Mouse (Mus musculus): Measurements from ENCODE around the gene Ccdc141.

Ccdc141 gene

DNA sequence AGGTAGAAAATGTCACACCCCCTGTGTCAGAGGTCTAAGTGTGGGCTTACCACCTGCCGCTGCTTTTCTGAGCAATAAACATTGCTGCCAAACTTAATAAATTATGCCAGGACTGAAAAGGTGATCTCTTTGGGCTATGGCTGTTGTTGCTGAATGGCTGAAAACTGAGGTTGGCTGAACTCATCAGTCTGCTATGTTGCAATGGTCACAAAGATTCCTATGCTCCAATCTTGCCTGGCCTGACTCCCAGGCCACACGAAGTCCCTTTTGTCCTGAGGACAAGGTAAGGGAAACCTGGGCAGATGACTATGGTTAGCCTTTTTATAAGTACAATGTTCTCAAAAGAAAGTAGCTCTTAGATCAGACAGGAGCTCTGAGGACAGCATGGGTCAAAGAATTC lies 204.4 kb downstream of the Ccdc141 start:
- TF ChIP-seq GATA4 (IDR thresholded peaks at IDR 0.05; ENCODE audit: insufficient replicate concordance, low read length): no peak

DNA sequence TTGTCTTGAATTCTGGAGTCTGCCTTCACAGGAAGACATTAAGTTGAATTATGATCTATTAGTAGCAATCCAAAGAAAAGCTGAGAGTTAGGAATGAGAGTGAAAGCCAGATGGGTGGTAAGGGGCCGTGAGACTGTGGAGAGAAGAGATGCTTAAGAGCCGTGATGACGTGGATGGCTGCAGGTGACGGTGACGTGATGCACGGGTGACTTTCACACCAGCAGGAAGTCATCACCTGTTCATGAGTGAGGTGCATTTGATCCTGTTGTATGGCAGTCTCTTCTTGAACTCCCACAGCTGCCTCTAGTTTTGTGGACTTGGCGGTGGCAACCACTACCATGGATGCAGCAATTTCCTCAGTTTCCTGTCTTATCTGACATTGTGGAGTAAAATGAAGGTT lies 204.9 kb downstream of the Ccdc141 start:
- TF ChIP-seq GATA4 (IDR thresholded peaks at IDR 0.05; ENCODE audit: insufficient replicate concordance, low read length): no peak

GRCm38 (mm10) chr2:76962045-76962432 lies 208.4 kb downstream of the Ccdc141 start:
- TF ChIP-seq GATA4 (IDR thresholded peaks at IDR 0.05; ENCODE audit: insufficient replicate concordance, low read length): no peak

- TF ChIP-seq GATA4 (IDR thresholded peaks at IDR 0.05; ENCODE audit: insufficient replicate concordance, low read length): no peak
These were observed 208.9 kb downstream of the Ccdc141 start for GRCm38 (mm10) chr2:76961420-76962044.
